Mouse (Mus musculus): ENCODE data around the gene Arr3. TPM values are rescaled to one million over a fixed set of nuclear protein-coding genes. Genes with fewer than 3 reads are reported as not detected.

Gene Arr3
- polyA plus RNA-seq, 1 experiment = not detected

DNA sequence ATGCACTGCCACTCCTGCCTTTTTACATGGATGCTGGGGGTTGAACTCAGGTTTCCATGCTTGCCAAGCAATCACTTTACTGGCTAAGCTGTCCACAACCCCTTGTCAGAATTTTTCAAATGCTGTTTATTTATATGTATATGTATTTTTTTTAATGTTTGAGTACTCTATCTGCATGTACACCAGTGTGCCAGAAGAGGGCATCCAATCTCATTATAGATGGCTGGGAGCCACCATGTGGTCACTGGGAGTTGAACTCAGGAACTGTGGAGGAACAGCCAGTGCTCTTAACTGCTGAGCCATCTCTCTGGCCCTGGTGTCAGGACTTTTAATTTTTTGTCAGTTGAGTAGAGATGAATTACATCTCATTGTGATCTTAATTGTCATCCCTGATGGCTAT, 47.6 kb downstream of the Arr3 start:
- no peaks in the 10 kb centered on the region for H3K4me1 ChIP-seq (ENCODE audit: control insufficient read depth, insufficient read depth, low read length)

DNA sequence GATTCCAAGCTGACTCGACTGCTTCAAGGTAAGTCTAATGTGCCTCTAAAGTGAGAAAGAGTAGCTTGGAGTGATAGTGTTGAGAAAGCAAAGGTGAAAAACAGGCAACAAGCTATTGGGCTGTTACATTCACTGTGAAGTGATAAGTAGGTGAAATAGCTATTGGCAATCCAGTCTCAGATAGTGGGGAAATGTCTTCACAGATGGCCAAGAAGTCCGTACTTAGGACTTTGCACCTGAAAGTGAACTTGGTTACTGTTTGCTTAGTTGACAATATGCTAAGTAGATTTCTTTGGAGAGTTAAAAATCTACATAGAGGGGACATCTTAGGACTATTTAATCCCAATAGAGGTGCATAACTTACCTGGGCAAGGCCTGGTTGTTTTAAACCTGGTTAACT, 59.5 kb downstream of the Arr3 start:
- Histone ChIP-seq H3K36me3 (ENCODE audit: control insufficient read depth, insufficient read depth, low read length) (no peaks in the 10 kb centered on the region), H3K4me1 (ENCODE audit: control insufficient read depth, insufficient read depth, low read length) (no peaks in the 10 kb centered on the region), H3K4me3 (ENCODE audit: control insufficient read depth, low read depth, low read length) (no peak overlapping the region), H3K27ac (ENCODE audit: control insufficient read depth, insufficient read depth, low read depth, low read length) (no peak overlapping the region), H3K27me3 (ENCODE audit: control insufficient read depth, insufficient read depth, low read length) (no peaks in the 10 kb centered on the region)
- TF ChIP-seq CTCF (IDR thresholded peaks at IDR 0.05; ENCODE audit: control insufficient read depth, insufficient read depth, insufficient replicate concordance, low read depth, low read length) (no peak), POLR2A (IDR thresholded peaks at IDR 0.05; ENCODE audit: control insufficient read depth, low read depth, low read length) (no peak)

More for the DNA sequence above, 47.6 kb downstream of the Arr3 start:
- Histone ChIP-seq H3K4me3 (ENCODE audit: control insufficient read depth, low read depth, low read length) (no peak overlapping the region), H3K27ac (ENCODE audit: control insufficient read depth, insufficient read depth, low read depth, low read length) (no peak overlapping the region), H3K27me3 (ENCODE audit: control insufficient read depth, insufficient read depth, low read length) (no peaks in the 10 kb centered on the region), H3K36me3 (ENCODE audit: control insufficient read depth, insufficient read depth, low read length) (no peaks in the 10 kb centered on the region)
- no peak for TF ChIP-seq POLR2A (IDR thresholded peaks at IDR 0.05; ENCODE audit: control insufficient read depth, low read depth, low read length)
- no peak for TF ChIP-seq CTCF (IDR thresholded peaks at IDR 0.05; ENCODE audit: control insufficient read depth, insufficient read depth, insufficient replicate concordance, low read depth, low read length)

Other genes with a start within 250 kb of the Arr3 start
- 6.8 and 7.3 TPM in 2 replicates for gene Otud6a, start 176.5 kb upstream of the Arr3 start, polyA plus RNA-seq (2012; rRNA removed)
- gene Awat2, start 162.8 kb upstream of the Arr3 start, polyA plus RNA-seq (2012; rRNA removed) = 2.1 and 2.4 TPM in 2 replicates
- gene Igbp1, start 111.2 kb upstream of the Arr3 start, polyA plus RNA-seq (2012; rRNA removed) = 3.1 and 3.3 TPM in 2 replicates
- gene Dgat2l6, start 80.7 kb upstream of the Arr3 start, polyA plus RNA-seq (2012; rRNA removed) = not detected in 2 replicates
- 0.12 TPM in 1 of 2 replicates, not detected in the other for gene Awat1, start 33.2 kb upstream of the Arr3 start, polyA plus RNA-seq (2012; rRNA removed)
- gene P2ry4, start 10.6 kb upstream of the Arr3 start, polyA plus RNA-seq (2012; rRNA removed) = not detected in 2 replicates
- gene Kif4, start 20.2 kb downstream of the Arr3 start, polyA plus RNA-seq (2012; rRNA removed) = 1.0 and 1.1 TPM in 2 replicates
- 7.3 and 7.7 TPM in 2 replicates for gene Pdzd11, start 21.1 kb downstream of the Arr3 start, polyA plus RNA-seq (2012; rRNA removed)
- gene Gdpd2, start 124.4 kb downstream of the Arr3 start, polyA plus RNA-seq (2012; rRNA removed) = 1.6 and 1.8 TPM in 2 replicates
- gene Dlg3, start 162.2 kb downstream of the Arr3 start, polyA plus RNA-seq (2012; rRNA removed) = 8.3 and 11.4 TPM in 2 replicates